Mouse (Mus musculus) testis, adult 2 months (tissue): ENCODE measurements around the gene Aox4.

Source experiments
- CTCF ChIP-seq: fragments of 200-500 bp; IDR thresholded peaks from 2 replicates; pipeline ENCODE4 v1.5.1; 2012; ENCODE audit warnings: low read depth, mild to moderate bottlenecking, inconsistent platforms, low read length, moderate library complexity; ENCODE audit not compliant: control insufficient read depth, insufficient read depth, insufficient replicate concordance
- POLR2A ChIP-seq: fragments of 200-500 bp; IDR thresholded peaks from 2 replicates; pipeline ENCODE4 v1.6.1; 2012; ENCODE audit warnings: low read depth, mild to moderate bottlenecking, inconsistent platforms, low read length, moderate library complexity; ENCODE audit not compliant: control insufficient read depth

DNA sequence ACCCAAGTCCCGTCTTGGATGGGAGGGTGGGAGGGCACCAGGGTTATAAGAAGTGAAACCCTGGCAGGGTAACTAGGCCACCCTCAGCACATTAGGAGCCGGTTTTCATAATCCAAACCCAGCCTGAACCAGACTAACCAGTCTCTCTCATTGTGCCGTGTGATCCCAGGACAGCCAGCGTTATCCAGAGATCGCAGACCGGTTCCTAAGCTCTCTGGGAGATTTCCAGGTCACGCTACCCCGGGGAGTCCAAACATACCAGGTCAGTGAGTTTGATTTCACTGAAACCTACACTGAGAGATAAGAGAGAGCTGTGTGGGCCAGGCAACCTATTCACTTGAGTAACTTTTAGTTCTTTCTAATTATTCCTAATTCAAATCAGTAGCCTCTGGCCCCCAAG lies 97.0 kb downstream of the Aox4 start:
- TF ChIP-seq CTCF (no peak), POLR2A (no peak)
